Mouse (Mus musculus) embryo, embryonic 10.5 days (tissue): ENCODE data around the gene Rprd1b.
"Not testable (repeated sequence)": the region's sequence is repeated elsewhere in the genome, so short reads cannot be mapped to it uniquely, and the experiment has no call there.

ENCODE experiments used
- DNase-seq: peaks from one replicate; pipeline ENCODE4 v3.0.0-alpha.2; 2015; ENCODE audit warnings: low spot score

The Rprd1b gene

DNA sequence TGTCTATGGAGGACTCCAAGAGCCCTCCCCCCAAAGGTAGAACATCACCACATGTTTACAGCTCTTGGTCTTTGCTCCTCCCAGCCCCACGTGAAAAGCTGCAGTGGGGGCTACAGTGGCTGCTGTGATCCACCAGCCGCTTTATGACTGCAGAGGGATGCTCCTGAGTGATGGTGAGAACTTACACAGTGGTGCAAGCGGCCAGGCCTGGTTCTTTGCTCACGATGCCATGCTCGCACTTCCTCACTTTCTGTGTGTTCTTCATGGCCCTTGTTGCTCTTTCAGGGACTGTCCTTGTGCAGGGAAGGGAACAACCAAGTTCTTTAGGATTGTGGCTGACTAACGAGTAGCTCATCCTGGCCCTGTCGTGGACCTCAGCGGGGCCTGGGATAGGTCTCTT is 15.2 kb downstream of the Rprd1b start:
- DNase-seq, result no peak

DNA sequence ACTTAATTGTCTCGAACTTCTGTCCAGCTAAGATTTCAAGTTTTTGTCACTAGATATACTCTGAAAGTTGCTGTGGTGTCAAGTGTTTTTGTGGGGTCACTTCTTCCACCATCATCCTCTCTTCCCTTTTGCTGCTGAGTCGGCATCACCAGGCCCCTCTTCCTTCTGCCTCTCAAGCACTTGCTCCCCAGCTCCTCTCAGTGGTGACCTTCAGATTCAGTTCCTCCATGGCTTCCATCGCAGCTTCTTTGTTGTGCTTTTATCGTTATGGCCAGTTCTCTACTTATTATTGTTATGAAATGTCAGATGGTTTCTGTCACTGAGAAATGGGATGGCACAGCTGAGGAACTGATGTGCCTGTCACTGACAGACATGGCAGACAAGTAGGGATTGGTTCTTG is 17.9 kb downstream of the Rprd1b start:
- no peak for DNase-seq

DNA sequence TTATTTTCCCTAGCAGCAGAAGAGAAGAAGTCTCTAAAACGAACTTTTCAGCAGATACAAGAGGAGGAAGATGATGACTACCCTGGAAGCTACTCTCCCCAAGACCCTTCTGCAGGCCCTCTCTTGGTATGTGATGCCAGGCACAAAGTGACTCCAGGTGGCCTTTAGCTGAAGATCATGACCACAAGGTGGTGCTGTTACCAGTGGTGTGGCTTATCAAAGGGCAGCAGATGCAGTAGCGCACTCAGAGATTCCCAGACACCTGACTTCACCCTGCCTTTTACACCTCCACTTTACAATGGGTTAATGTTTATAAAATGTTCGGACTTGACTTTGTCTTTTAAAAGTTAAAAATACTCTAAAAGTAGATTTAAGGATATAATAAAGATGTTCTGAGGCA is 19.6 kb downstream of the Rprd1b start:
- peak; percentile 81 for DNase-seq

DNA sequence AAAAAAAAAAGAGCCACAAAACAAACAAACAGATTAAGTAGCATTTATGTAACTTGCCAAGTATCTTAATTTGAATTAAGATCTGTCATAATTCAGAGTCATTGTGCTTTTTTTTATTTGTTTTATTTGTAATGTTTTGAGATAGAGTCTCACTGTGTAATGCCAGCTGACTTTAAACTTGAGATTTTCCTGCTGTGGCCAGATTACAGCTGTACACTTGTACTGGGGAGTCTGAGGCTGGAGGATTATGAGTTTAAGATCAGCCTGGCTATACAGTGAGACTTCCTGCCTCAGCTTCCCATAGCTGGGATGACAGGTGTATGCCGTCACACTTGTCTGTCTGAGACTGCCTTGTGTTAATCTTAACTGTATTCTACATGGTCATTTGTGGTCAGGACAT is 20.4 kb downstream of the Rprd1b start:
- no peak for DNase-seq

- no peak for DNase-seq
Observed at GRCm38 (mm10) chr2:158050116-158050515, 21.8 kb downstream of the Rprd1b start.

- no peak for DNase-seq
Observed at GRCm38 (mm10) chr2:158054596-158054995, 26.3 kb downstream of the Rprd1b start.

DNA sequence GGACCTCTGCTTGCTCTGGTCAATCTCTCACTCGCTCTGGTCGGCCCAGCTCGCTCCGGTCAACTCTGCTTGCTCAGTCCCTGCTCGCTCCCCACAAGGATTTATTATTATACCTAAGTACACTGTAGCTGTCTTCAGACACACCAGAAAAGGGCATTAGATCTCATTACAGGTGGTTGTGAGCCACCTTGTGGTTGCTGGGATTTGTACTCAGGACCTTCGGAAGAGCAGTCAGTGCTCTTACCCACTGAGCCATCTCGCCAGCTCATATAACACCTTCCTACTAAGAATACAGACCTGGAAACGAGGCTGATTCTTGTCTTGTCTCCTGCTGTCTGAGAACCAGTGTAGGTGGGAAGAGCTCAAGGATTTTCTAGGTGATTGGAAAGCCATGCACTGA is 27.1 kb downstream of the Rprd1b start:
- DNase-seq, result not testable (repeated sequence)

DNA sequence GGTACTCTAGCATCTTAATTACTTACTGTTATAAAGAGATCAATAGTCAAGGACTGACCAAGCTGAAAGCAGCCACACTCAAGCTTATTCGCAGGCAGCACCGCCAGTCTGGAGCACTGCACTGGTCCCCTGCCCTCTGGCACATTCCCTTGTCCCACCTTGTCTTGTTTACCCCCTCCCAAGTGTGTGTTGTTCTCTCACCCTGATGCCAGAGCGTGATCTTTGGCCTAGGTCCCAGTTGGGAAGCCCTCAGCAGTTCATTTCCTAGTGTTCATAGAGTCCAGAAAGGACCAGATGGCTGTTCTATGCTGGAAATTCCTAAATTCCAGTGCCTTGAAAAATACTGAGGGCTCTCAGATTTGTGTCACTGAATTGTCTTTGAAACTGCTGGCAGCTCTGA is 28.7 kb downstream of the Rprd1b start:
- no peak for DNase-seq

DNA sequence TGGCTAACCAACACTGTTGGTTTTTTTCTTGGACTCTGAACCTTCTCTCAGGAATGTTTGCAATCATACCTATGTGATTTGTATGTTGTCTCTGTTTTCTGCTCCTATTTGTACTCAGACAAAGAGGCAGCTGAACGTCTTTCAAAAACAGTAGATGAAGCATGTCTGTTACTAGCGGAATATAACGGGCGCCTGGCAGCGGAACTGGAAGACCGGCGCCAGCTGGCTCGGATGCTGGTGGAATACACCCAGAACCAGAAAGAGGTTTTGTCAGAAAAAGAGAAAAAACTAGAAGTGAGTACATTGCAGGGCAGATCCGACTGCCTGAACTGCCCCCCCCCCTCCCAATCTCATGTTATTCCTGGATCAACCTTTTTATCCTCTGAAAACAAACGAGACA is 30.2 kb downstream of the Rprd1b start:
- DNase-seq, result no peak

DNA sequence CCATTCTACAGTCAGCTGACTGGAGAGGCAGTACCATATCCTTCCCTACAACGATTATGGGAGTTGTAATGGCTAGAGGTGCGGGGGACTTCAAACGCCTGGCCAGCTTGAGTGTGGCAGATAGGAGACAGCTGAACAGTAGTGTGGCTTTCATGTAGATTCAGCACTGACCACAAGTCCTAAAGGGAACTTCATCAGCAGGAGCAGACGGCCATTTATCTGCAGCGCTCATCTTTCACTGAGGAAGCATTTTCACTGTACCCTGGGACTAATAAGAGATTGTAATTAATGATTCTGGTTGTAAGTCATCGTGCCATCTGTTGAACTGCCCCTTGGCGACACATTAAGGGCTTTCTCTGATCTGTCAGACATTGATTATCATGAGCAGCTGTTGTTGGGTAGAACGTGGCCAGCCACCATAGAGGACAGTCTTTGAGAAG is 31.4 kb downstream of the Rprd1b start:
- peak; percentile 5 for DNase-seq

- no peak for DNase-seq
Observed at GRCm38 (mm10) chr2:158063036-158063435, 34.7 kb downstream of the Rprd1b start.

GRCm38 (mm10) chr2:158064571-158065048 is 36.3 kb downstream of the Rprd1b start:
- peak; percentile 30 for DNase-seq

DNA sequence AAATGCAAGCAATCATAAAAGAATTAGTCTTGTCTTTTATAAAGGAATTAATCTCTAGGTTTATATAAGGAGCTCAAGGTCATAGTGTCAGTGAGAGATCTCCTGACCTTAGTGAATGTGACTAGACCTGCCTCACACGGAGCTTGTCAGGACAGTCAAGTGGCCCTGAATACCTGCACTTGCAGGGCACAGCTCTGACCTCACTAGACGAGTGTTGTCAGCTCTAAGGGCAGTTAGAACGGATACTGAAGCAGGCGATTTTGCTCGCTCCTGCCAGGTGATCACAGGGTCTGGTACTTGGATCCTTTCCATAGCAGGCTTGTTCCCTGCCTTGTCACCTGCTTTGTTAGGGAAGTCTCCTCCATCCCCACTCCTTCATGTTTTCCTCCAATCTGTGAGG is 36.8 kb downstream of the Rprd1b start:
- DNase-seq, result no peak

GRCm38 (mm10) chr2:158066456-158066855 is 38.2 kb downstream of the Rprd1b start:
- DNase-seq, result no peak

DNA sequence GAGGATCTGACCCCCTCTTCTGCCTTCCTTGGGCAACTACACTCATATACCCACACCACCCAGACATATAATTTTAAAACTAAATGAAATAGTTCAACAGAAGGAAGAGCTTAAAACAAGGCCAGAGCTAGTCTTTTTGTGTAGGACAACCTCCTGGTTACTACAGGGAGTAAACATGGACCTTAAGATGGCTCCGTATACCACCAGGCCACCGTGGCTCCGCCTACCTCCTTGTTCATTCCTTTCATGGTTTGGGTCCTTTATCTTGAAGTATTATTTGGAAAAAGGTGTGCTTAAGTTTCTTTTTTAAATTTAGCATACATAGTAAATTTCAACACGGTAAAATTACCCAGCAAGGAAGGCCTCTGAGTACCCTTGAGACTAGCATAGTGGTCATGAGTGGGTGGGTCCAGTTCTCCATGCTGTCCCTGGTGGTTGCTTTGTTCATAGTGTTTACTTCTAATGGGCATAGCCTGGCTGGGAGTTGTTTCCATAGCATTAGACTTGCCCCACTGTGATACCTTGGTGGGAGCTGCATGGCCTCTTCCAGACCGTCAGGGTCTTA is 39.0 kb downstream of the Rprd1b start:
- DNase-seq, result no peak

GRCm38 (mm10) chr2:158068444-158068971 is 40.2 kb downstream of the Rprd1b start:
- no peak for DNase-seq

- DNase-seq, result peak; percentile 6
Observed at GRCm38 (mm10) chr2:158070885-158071632, 42.8 kb downstream of the Rprd1b start.

GRCm38 (mm10) chr2:158071633-158071995 is 43.3 kb downstream of the Rprd1b start:
- DNase-seq, result no peak

DNA sequence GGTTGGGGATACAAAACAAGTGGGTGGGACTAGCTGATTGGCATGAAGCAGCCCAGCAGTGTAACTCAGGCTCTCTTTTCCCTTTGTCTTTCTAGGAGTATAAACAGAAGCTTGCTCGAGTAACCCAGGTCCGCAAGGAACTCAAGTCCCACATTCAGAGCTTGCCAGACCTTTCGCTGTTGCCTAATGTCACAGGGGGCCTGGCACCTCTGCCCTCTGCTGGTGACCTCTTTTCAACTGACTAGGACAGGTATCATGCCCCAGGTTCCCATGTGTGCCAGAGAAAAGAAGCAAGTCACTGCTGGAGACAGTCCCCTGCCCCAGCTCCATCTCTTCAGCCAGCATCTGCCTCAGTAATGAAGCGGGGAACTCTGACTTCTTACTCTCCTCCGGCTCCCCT is 46.5 kb downstream of the Rprd1b start:
- DNase-seq, result no peak

GRCm38 (mm10) chr2:158076690-158077089 is 48.4 kb downstream of the Rprd1b start:
- no peak for DNase-seq

GRCm38 (mm10) chr2:158077981-158078380 is 49.7 kb downstream of the Rprd1b start:
- no peak for DNase-seq

GRCm38 (mm10) chr2:158078971-158079370 is 50.7 kb downstream of the Rprd1b start:
- DNase-seq, result no peak

DNA sequence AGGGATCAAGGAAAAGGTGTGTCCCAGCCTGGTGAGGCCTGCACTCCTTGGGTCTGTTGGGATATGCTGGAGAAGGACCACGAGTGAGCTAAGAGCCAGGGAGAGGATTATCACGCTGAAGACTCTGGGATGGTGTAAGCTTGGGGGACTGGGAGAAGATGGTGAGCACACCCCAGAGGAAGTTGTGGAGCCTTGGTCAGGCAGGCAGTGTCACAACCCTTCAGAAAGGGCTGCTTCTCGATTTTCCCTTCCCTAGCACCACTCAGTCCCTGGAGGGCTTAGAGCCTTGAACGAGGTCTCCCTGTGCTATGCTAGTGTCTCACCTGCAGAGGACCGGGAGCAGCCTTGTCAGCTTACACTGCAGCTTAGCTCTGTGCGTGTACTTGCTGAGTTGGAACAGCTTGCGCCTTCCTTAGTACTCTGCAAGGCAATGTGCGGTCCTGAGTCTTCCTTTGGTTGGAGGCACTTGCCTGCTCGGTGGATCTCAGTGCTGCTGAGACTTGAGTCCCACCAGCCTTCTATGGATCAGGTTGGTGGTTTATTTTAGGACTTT is 51.6 kb downstream of the Rprd1b start:
- DNase-seq, result no peak
